Mouse (Mus musculus) CD4-positive naive resting alpha-beta T cell, adult 57 days (primary cell): ENCODE results near the gene Slc9a9. TPM values are rescaled to one million over a fixed set of nuclear protein-coding genes. Genes with fewer than 3 reads are reported as not detected.

Experiments used
- total RNA-seq: library from RNA; stranded (reverse); gene quantifications from one replicate; pipeline ENCODE4 v1.2.4, GENCODE M21; 2023

Slc9a9 gene
- 57.9 TPM for total RNA-seq

GRCm38 (mm10) chr9:94669791-94670577 lies at the start of gene Slc9a9:
Gene Slc9a9 (plus strand): TSS chr9:94669909.

Other genes starting within 250 kb of the Slc9a9 start
- 13.1 TPM for gene 1190002N15Rik, start 131.8 kb upstream of the Slc9a9 start, total RNA-seq